Mouse (Mus musculus) left cerebral cortex, adult 8-10 months (tissue): ENCODE results near the gene Chmp2b. TPM values are rescaled to one million over a fixed set of nuclear protein-coding genes. Genes with fewer than 3 reads are reported as not detected.

Experiments
- DNase-seq, 2 experiments: peaks; one replicate each; pipeline ENCODE4 v3.0.0; 2022; ENCODE audit warnings: low spot score in 2 of 2
- total RNA-seq, 4 experiments: library from RNA; stranded (reverse); gene quantifications; 2 replicates each; pipeline ENCODE4 v1.2.4; 2022

Gene Chmp2b
- total RNA-seq, 4 experiments from 2014 or later, result 60.2 to 63.4 (median 61.8) TPM

DNA sequence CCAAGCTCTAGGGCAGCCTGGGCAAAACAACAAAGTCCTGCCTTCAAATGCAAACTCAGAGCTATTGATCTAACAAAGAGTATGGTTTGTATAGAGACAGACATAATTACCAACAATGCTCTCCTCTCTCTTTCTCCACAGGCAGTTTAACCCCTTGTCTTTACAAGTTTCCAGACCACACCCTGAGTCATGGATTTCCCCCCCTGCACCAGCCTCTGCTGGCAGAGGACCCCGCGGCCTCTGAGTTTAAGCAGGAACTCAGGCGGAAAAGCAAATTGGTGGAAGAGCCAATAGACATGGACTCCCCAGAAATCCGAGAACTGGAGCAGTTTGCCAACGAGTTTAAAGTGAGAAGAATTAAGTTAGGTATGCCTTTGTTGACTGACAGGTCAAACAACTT lies 32.9 kb downstream of the Chmp2b start:
- no peak for DNase-seq

DNA sequence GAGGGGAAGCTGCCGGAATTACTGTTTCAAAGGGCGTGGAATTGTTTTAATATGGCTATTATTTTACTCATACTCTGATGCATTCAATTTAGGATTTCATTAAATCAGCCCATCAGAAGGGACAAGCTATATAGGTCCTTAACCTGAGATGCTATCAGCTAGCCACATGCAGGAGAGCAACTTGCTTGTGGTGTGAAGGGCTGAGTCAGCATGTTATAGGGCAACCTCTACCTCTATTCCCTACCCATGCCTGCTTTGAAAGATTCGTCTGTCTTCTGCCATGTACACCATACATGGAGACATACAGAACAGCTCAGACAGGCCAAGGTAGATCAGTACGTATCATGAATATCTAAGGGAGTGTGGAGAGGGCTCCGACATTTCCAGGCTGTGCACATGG lies 35.8 kb downstream of the Chmp2b start:
- no peak for DNase-seq

DNA sequence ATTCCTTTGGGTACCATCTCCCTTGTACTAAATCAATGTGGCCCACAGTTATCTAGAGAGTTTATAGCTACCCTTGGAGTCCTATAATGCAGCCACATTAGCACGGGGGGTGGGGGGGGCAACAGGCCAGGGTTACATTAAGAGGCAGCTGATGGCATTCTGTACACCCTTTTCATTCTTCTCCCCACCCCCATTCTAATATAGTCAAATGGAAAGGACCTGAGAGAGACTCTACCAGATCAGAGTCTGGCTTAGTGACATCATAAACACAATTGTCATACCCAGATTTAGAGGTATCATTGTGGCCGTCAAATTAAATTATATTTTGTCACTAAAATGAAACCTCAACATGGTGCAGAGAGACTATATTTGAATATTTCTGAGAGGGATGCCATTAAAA lies 36.5 kb downstream of the Chmp2b start:
- DNase-seq, result no peak

DNA sequence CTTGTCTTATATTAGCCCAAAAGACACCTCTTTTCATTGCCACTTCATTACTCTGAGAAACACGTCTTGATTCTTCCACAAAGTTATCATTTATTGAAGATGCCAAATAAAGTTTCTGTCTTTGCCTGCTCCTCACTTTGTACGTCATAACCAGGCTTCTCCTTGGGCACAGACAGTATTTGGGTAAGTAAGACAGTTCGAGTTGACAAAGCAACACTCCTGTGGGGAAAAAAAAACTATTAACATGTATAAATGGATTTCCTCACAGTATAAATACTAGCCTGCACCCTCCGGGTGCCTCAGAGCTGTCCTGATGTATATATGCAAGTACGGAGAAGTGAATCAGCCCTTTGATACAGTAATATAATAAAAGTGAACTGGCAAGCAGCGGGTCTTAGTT lies 42.3 kb downstream of the Chmp2b start, which contains the start of gene Pou1f1:
Pou1f1 (plus strand) TSS at position 301 of the 400 bp plus-strand sequence.
- DNase-seq, result no peak

DNA sequence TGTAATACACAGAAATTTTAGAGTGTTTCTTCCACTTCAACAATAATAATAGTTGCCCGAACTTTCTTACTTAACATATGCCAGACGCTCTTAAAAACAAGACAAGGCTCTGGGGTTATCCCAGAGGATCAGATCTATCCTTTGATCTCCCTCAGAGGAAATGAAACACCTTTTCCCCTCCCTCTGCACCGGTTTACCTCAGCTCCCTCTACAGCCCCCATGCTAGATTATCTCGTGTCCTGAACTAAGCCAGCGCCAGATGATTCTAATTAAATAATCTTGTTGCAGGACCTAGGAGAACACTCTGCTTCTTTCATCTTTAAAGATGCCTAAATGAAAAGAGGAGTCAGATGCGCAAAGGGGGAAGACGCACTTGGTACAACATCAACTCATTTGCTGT lies 48.3 kb downstream of the Chmp2b start:
- no peak for DNase-seq

DNA sequence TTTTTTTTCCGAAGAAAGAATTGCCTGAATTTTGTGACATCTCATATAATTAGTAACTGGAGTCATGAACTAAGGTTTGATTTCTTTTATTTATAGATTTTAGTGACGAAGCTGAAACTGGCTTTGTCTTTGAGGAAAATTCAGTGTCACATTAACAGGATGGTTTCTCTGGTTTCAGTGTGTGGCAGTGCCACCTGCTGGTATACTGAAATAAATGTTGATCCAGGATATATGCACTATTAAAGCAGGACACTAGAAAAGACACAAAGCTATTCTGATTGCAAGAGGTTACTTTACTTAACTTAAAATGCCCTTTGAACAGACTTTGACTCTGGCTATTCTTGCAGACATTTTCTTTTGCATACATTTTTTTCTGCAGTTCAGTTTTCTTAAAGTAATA lies 65.5 kb downstream of the Chmp2b start:
- DNase-seq, result no peak

DNA sequence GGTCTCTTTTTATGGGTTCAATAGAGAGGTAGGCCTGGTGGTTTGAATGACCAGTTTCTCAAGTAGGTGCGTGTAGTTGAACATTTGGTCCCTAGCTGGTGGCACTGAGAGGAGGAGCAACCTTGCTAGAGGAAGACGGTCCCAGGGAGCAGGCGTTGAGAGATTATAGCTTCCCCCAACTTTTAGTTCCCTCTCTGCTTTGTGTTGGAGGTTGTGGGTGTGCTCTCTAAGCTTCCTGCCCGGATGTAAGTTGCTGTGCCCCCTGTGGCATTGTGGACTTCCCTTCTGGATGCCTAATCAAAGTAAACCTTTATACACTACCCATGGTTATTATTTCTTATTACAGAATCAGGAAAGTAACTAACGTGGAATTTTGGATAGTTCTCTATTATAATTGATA lies 66.5 kb downstream of the Chmp2b start:
- no peak for DNase-seq

Other genes with a start within 250 kb of the Chmp2b start
- not detected for gene Pou1f1, start 42.2 kb downstream of the Chmp2b start, total RNA-seq